Mouse (Mus musculus) heart, postnatal 0 days (tissue): Measurements from ENCODE around the gene Nhlh1.

Experiments
- CTCF ChIP-seq: IDR thresholded peaks from 2 replicates; pipeline ENCODE4 v1.5.1; 2016; ENCODE audit warnings: antibody characterized with exemption, control low read depth, low read depth
- EP300 ChIP-seq: IDR thresholded peaks from 2 replicates; pipeline ENCODE4 v1.6.1; 2016; ENCODE audit warnings: antibody characterized with exemption, low read depth

GRCm38 (mm10) chr1:172048241-172048734, 9.1 kb downstream of the Nhlh1 start:
- TF ChIP-seq CTCF, result no peak
- TF ChIP-seq EP300, result no peak
